Mouse (Mus musculus): ENCODE results near the gene Irx2.

DNA sequence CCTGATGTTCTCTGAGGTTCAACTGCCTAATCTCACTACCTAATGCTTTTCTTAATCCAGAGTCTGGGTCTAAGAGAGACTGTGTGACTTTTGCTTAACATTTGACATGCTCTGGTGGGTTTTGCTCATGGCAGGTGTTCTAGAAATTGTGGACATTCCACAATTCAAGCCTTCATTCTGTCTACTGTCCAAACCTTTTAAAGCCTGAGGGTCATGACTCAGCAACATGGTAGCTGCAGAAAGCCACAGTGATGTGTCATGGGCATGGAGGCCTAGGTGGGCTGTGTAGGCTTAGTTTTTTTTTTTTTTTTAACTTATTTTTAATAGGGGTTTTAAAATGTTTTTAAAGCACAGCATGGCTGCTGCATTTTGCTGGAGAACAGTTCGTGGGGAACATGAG lies 27.8 kb downstream of the Irx2 start:
- TF ChIP-seq CTCF (conservative IDR thresholded peaks at IDR 0.05; ENCODE audit: insufficient read depth, insufficient read length, low read depth, low read length): no peak
- TF ChIP-seq POLR2A (IDR thresholded peaks at IDR 0.05; ENCODE audit: low read depth, low read length): no peak

All from kidney, adult 2 months (tissue).